Mouse (Mus musculus) Patski (cell line): ENCODE measurements at regions not wholly inside any gene's neighbourhood (a gene's known extent, or its start where the extent isn't known, plus 50 kb on each side); places are given as distances from the start of the nearest gene placed in this dataset.

Source experiments
- ATAC-seq: fragments of 100-300 bp; one replicate; pipeline ENCODE4 v1.8.0; 2021
- CTCF ChIA-PET: fragments of 350-600 bp; sonication (Branson Sonifier 250); formaldehyde crosslinking; loops from one replicate; lab custom pipeline; 2022; ENCODE audit warnings: inconsistent platforms; lab: Charles Lee
- POLR2A ChIA-PET: fragments of 350-600 bp; sonication (Branson Sonifier 250); formaldehyde crosslinking; loops from one replicate; lab custom pipeline; 2022; ENCODE audit warnings: antibody characterized with exemption, inconsistent platforms; lab: Charles Lee
- DNase-seq: peaks from one replicate; pipeline ENCODE4 v3.0.0-alpha.2; 2011; ENCODE audit warnings: low read depth, low spot score
- H3K27me3 ChIP-seq: fragments of 371-371 bp; one replicate; pipeline ENCODE4 v1.5.1; 2021
- CTCF ChIP-seq: fragments of 100-300 bp; IDR thresholded peaks from one replicate; pipeline ENCODE4 v1.5.1; 2021
- in situ Hi-C: fragments of 300-500 bp; cut with MboI; formaldehyde crosslinking; loops from 3 replicates; pipeline ENCODE4 v1.11.1; 2018; ENCODE audit warnings: low pct_unique_long_range_greater_than_20kb, mixed read lengths

DNA sequence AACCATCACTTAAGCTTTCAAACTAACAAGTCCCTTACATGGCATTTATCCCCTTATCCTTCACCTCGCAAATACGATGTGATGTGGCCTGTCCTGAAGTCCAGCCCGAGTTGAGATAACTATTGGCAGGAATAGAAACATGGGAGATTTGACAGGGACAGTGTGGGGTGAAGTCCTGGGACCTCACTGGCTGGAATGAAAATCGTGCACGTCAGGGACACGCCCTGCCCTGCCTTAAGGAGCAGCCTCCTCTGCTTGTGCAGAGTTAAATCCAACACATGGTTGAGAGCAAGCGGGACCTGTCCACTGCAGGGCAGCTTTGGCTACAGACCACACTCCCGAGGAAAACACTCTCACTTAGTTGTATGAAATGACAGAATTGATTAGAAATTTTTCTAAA lies 451.1 kb downstream of the Sox2 start:
- no peak for ATAC-seq
- POLR2A ChIA-PET: interaction anchor here (0.7 kb wide), 1 partner anchor 126 kb away, joined by 9 read pairs; no protein-coding TSS in a partner anchor
- CTCF ChIA-PET: interaction anchor here (1.4 to 3.3 kb wide), 3 partner anchors 11 to 873 kb away, joined by 3 to 11 read pairs (median 3); no protein-coding TSS in a partner anchor
- no peak for TF ChIP-seq CTCF
- in situ Hi-C loops: loop anchor here (10.0 kb wide), 2 partner anchors 876 to 1146 kb away; no protein-coding TSS in a partner anchor
- peaks cover 19% of the 10 kb centered on the region for H3K27me3 ChIP-seq
- DNase-seq: no peak

DNA sequence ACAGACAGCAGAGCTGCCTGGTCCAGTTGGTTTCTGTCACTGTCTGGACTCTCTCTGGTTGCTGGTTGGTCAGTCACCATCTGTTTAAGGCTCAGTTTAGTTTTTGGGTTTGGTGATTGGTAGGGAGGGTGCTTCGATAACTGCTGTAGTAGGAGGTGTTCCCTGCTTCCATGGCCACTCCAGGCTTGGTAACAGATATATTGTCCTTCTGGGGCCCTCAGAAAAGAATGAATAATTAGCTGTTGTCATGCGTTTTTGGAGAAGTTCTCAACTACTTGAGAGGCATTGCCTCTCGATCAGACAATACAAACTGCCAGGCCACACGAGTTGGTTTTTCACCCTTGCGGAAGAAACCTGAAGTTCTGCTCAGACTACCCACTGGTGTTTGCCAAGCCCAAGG lies 451.7 kb downstream of the Sox2 start:
- ATAC-seq (no peak), DNase-seq (no peak)
- ChIA-PET POLR2A (interaction anchor here (1.7 kb wide), 1 partner anchor 458 kb away, joined by 6 read pairs; no protein-coding TSS in a partner anchor), CTCF (interaction anchor here (0.8 to 3.3 kb wide), 4 partner anchors 9 to 874 kb away, joined by 3 to 11 read pairs (median 4); no protein-coding TSS in a partner anchor)
- TF ChIP-seq CTCF: no peak
- peaks cover 19% of the 10 kb centered on the region for H3K27me3 ChIP-seq
- in situ Hi-C loops: loop anchor here (10.0 kb wide), 2 partner anchors 877 to 1147 kb away; no protein-coding TSS in a partner anchor

GRCm38 (mm10) chr3:35102715-35103591 lies 452.7 kb downstream of the Sox2 start:
- ATAC-seq (no peak), DNase-seq (peak; percentile 43)
- H3K27me3 ChIP-seq: peaks cover 19% of the 10 kb centered on the region
- TF ChIP-seq CTCF: peak; percentile 99
- ChIA-PET CTCF (interaction anchor here (0.6 to 1.7 kb wide), 8 partner anchors 16 to 871 kb away, joined by 3 to 8 read pairs (median 4); no protein-coding TSS in a partner anchor), POLR2A (interaction anchor here (0.6 to 1.7 kb wide), 2 partner anchors 373 to 459 kb away, joined by 4 to 6 read pairs; no protein-coding TSS in a partner anchor)
- in situ Hi-C loops: loop anchor here (10.0 kb wide), 2 partner anchors 878 to 1148 kb away; no protein-coding TSS in a partner anchor

GRCm38 (mm10) chr3:35104884-35105283 lies 454.7 kb downstream of the Sox2 start:
- TF ChIP-seq CTCF: no peak
- in situ Hi-C loops: loop anchor here (10.0 kb wide), 2 partner anchors 880 to 1150 kb away; no protein-coding TSS in a partner anchor
- no peak for ATAC-seq

GRCm38 (mm10) chr3:35106097-35106496 lies 455.9 kb downstream of the Sox2 start:
- in situ Hi-C loops: loop anchor here (10.0 kb wide), 2 partner anchors 881 to 1151 kb away; no protein-coding TSS in a partner anchor
- ChIA-PET CTCF (interaction anchor here (0.8 kb wide), 1 partner anchor 14 kb away, joined by 4 read pairs; no protein-coding TSS in a partner anchor), POLR2A (no interaction called here)
- ATAC-seq (no peak), DNase-seq (no peak)
- no peak for TF ChIP-seq CTCF
- peaks cover 34% of the 10 kb centered on the region for H3K27me3 ChIP-seq

More at GRCm38 (mm10) chr3:35104884-35105283, 454.7 kb downstream of the Sox2 start:
- H3K27me3 ChIP-seq: peaks cover 29% of the 10 kb centered on the region
- DNase-seq: no peak
- CTCF ChIA-PET: interaction anchor here (1.7 kb wide), 1 partner anchor 873 kb away, joined by 3 read pairs; no protein-coding TSS in a partner anchor
- POLR2A ChIA-PET: no interaction called here

DNA sequence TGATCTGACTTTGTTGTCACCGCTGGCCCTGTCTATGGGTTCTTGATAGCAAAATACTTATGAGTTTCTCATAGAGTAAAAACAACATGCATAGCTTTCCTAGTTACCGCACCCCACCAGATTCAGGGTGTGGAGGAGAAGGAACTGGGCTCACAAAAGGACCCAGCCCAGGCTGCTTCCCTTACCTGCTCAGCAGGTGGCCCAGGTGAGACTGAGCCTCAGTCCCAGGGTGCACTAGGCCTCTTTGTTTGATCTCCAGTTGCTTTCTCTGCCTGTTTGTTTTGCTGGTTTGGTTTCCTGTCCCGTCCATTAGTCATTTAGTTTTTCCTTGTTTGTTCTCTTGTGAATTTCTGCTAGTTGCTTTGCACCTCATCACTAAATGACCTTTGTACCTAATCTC lies 483.3 kb downstream of the Sox2 start:
- DNase-seq: no peak
- POLR2A ChIA-PET: no interaction called here
- H3K27me3 ChIP-seq: peaks cover 16% of the 10 kb centered on the region
- no peak for ATAC-seq
- in situ Hi-C loops: no loop called here
- no peak for TF ChIP-seq CTCF
- CTCF ChIA-PET: no interaction called here

DNA sequence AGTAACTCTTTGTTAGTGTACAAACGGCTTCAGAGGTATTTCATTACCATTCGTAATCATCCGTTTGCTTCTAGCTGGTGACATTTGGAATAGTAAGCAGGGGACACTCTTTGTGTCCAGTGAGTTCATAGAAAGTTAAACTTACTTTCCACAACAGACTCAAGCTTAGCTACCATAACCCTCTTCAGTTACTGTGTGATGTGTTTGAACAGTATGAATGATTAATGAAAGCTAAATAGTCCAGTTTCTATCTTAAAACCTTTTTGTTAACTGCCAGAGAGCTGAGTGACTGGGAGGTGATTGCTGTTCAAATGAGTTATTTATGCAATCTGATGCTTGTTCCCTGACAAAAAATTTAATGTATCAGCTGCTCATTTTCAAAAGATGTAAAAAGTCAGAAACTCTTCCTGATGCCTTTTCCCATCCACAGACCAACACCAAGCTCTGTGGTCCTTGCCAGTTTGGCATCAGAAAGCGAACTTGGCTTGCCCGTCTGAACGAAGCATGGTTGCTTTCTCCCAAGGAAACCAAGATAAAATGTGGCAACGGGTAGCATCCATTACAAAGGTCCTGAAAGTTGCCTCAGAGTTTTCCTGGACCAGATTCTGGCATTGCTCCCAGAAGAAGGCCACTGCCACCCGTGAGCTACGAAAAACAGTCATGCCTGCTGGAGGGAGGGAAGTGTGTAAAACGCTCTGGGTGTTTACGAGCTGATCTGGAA lies 491.5 kb downstream of the Sox2 start:
- no peak for ATAC-seq
- no peak for DNase-seq

DNA sequence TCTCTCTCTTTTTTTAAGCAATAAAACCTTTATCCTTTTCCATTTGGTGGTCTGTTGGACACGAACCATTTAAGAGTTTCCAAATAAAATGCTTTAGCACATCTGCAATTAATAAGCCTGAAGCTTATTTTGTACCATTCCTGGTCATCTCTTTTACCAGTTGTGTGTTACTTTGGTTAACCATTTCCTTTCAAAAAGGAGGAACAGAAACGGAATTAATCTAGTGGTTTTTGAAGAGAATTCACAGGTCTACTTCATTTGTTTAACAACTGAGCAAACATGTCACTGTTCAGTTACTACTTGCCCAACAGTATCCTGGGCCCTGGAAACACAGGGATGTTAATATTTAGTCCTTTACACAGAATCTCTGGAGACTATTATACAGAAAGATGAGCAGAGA lies 492.5 kb downstream of the Sox2 start:
- ChIA-PET POLR2A (no interaction called here), CTCF (no interaction called here)
- no peak for DNase-seq
- no peak for ATAC-seq
- peaks cover 57% of the 10 kb centered on the region for H3K27me3 ChIP-seq
- TF ChIP-seq CTCF: no peak
- in situ Hi-C loops: no loop called here

More for the DNA sequence above, 491.5 kb downstream of the Sox2 start:
- ChIA-PET POLR2A (interaction anchor here (0.5 kb wide), 1 partner anchor 98 kb away, joined by 5 read pairs; no protein-coding TSS in a partner anchor), CTCF (interaction anchor here (1.1 kb wide), 1 partner anchor 16 kb away, joined by 3 read pairs; no protein-coding TSS in a partner anchor)
- in situ Hi-C loops: no loop called here
- peaks cover 55% of the 10 kb centered on the region for H3K27me3 ChIP-seq
- TF ChIP-seq CTCF: no peak

GRCm38 (mm10) chr3:35145569-35145968 lies 495.4 kb downstream of the Sox2 start:
- H3K27me3 ChIP-seq: peaks cover 42% of the 10 kb centered on the region
- no peak for TF ChIP-seq CTCF
- ATAC-seq (no peak), DNase-seq (no peak)
- CTCF ChIA-PET: no interaction called here
- in situ Hi-C loops: no loop called here
- POLR2A ChIA-PET: no interaction called here

GRCm38 (mm10) chr3:35146681-35147080 lies 496.5 kb downstream of the Sox2 start:
- no peak for ATAC-seq
- CTCF ChIA-PET: no interaction called here
- H3K27me3 ChIP-seq: peaks cover 31% of the 10 kb centered on the region

More at GRCm38 (mm10) chr3:35146681-35147080, 496.5 kb downstream of the Sox2 start:
- in situ Hi-C loops: no loop called here
- POLR2A ChIA-PET: no interaction called here
- DNase-seq: no peak
- TF ChIP-seq CTCF: no peak
